Mouse (Mus musculus): ENCODE results near the gene Gm10638.

- TF ChIP-seq CTCF (IDR thresholded peaks at IDR 0.05; ENCODE audit: extremely low read depth, insufficient read length, insufficient replicate concordance, low read depth, low read length), result no peak
- no peak for TF ChIP-seq POLR2A (IDR thresholded peaks at IDR 0.05; ENCODE audit: low read depth, low read length)
Observed at GRCm38 (mm10) chr8:86756948-86757733, 11.6 kb downstream of the Gm10638 start.
